Mouse (Mus musculus): ENCODE data around the gene Nup210. TPM values are rescaled to one million over a fixed set of nuclear protein-coding genes. Genes with fewer than 3 reads are reported as not detected.

Nup210 gene
- total RNA-seq, 2 experiments from 2014 or later, result 43.6 to 49.4 TPM

- intact Hi-C loops (cut with DNase I), result loop anchor here (10.0 kb wide), 1 partner anchor 103 kb away; no protein-coding TSS in a partner anchor
- no peak for DNase-seq
Measured at GRCm38 (mm10) chr6:90988299-90988625, 128.4 kb downstream of the Nup210 start.

- intact Hi-C loops (cut with DNase I), result loop anchor here (10.0 kb wide), 1 partner anchor 103 kb away; no protein-coding TSS in a partner anchor
- peak; percentile 27 for DNase-seq
Measured at GRCm38 (mm10) chr6:90987561-90988298, 128.9 kb downstream of the Nup210 start.

DNA sequence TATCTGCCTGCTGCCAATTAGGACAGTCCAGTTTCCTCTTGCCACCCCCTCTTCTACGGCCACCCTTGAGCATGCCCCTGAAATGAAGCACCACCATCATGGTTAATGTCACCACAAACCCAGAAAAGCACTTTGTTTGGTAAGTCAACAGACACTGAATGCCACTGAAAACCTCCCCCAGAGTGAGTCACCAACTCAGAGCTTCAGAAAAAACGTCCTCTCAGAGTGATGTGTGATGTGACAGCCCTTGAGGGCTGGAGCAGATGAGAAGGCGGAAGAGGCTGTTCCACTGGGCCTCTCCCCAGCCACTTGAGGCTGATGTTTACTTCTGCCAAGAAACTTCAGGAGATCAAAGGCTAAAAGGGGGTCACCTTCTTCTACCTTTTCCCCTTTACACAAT is 132.5 kb downstream of the Nup210 start:
- intact Hi-C loops (cut with DNase I), result loop anchor here (10.0 kb wide), 1 partner anchor 99 kb away; no protein-coding TSS in a partner anchor
- DNase-seq, result no peak

GRCm38 (mm10) chr6:90974279-90974678 is 142.3 kb downstream of the Nup210 start:
- DNase-seq, result no peak

DNA sequence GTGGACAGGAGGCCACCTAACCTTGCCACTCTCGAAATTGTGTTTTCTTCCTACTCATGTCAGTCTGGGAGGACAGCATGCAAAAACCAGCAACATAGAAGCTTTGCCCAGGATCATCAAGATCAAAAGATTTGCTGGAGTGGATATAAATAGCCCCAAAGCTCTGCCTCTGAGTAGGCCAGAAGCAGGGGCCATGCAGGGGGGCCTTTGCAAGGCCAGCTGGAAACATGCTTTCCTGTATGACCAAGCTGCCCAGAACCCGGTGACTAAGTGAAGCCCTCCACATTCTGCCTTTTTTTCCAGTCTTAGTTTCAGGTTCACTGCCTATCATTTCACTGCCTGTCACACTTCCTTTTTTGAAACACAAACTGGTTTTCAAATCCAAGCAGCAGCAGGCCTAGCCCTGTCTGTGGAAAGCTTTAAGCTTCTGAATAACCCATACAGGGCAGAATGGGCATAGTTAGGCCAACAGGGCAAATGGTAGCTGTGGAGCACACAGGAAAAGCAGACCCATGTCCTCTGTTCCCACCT is 147.2 kb downstream of the Nup210 start:
- intact Hi-C loops (cut with DNase I), result no loop called here
- no peak for DNase-seq

More at GRCm38 (mm10) chr6:90974279-90974678, 142.3 kb downstream of the Nup210 start:
- intact Hi-C loops (cut with DNase I), result no loop called here

Other genes starting within 250 kb of the Nup210 start
- gene Iqsec1, start 128.1 kb downstream of the Nup210 start, total RNA-seq (2021), result 100 to 1,000 TPM; 137 to 174 TPM
- gene Hdac11, start 39.8 kb upstream of the Nup210 start, total RNA-seq (2021), result 10 to 100 TPM; 67.9 to 78.2 TPM
- gene Fbln2, start 95.6 kb upstream of the Nup210 start, total RNA-seq (2021), result 10 to 100 TPM; 15.3 to 17.5 TPM

Data from left cerebral cortex, postnatal 4 days (tissue).